1 mouse cellular context compared by ENCODE assay signal in genomic region chr11:100325062-100325629, GRCm38 (mm10).
TF ChIP-seq lines count a peak whose summit lies in the region.

No protein-coding gene starts in this region.

TF ChIP-seq in MEL, 35 proteins besides CTCF, POLR2A, EP300 and RAD21 (continued from another document):
- TF ChIP-seq NRF1 (IDR thresholded peaks at IDR 0.05; ENCODE audit: insufficient read depth, low read depth, low read length, poor library complexity, severe bottlenecking) (no peak), MYC (IDR thresholded peaks at IDR 0.05; ENCODE audit: low read depth, low read length) (0 out of 2 replicates have a peak, but pooled peaks have one; percentile 37), NELFE (IDR thresholded peaks at IDR 0.05; ENCODE audit: low read depth, low read length) (0 out of 2 replicates have a peak, but pooled peaks have one; percentile 24), BHLHE40 (IDR thresholded peaks at IDR 0.05; ENCODE audit: borderline replicate concordance, low read depth, low read length) (peak; percentile 64; the same call in 1 of the 2 replicates), MXI1 (IDR thresholded peaks at IDR 0.05; ENCODE audit: low read depth, low read length) (peak; percentile 49; the same call in 1 of the 2 replicates), MEF2A (IDR thresholded peaks at IDR 0.05; ENCODE audit: extremely low read depth, insufficient replicate concordance, low read depth, low read length, poor library complexity, severe bottlenecking) (no peak), USF1 (IDR thresholded peaks at IDR 0.05; ENCODE audit: low read depth, low read length) (no peak), HCFC1 (IDR thresholded peaks at IDR 0.05; ENCODE audit: low read depth, low read length) (peak; percentile 48; the same call in 1 of the 2 replicates), ELF1 (IDR thresholded peaks at IDR 0.05; ENCODE audit: low read depth, low read length) (peak; percentile 35; the same call in 1 of the 2 replicates), MAX (IDR thresholded peaks at IDR 0.05; ENCODE audit: low read length) (no peak), ZMIZ1 (IDR thresholded peaks at IDR 0.05; ENCODE audit: low read depth, low read length) (no peak), ZC3H11A (IDR thresholded peaks at IDR 0.05; ENCODE audit: low read depth, low read length) (no peak), MAZ (IDR thresholded peaks at IDR 0.05; ENCODE audit: low read depth, low read length) (no peak), SMC3 (IDR thresholded peaks at IDR 0.05; ENCODE audit: low read depth, low read length) (no peak), JUND (IDR thresholded peaks at IDR 0.05; ENCODE audit: low read depth, low read length) (no peak), E2F4 (IDR thresholded peaks at IDR 0.05; ENCODE audit: borderline replicate concordance, low read depth, low read length) (no peak), ZNF384 (IDR thresholded peaks at IDR 0.05; ENCODE audit: low read depth, low read length) (no peak), TAL1 (IDR thresholded peaks at IDR 0.05; ENCODE audit: low read length) (no peak), MYB (IDR thresholded peaks at IDR 0.05; ENCODE audit: low read depth, low read length) (no peak), TCF12 (IDR thresholded peaks at IDR 0.05; ENCODE audit: low read depth, low read length) (no peak)
TF ChIP-seq in MEL: peak in this region for 10.
